In genomic region chr16:59639985-59640384, GRCm38 (mm10) we compare ENCODE assay signal across 10 mouse cellular contexts. TPM values are rescaled to one million over a fixed set of nuclear protein-coding genes. Genes with fewer than 3 reads are reported as not detected.
DNase-seq lines count a peak whose midpoint lies in the region; ATAC-seq and TF ChIP-seq lines count a peak whose summit lies in the region.
"Had no signal": no experiment of that assay in that cellular context is flagged by ENCODE, and none has a peak within 500 bp of the region (broad histone marks: within the 10 kb centered on the region; RNA-seq: fewer than 3 reads in every experiment).

No protein-coding gene starts in this region.

- no peak overlapping the region for H3K27ac ChIP-seq in forebrain, postnatal 0 days (ENCODE audit: low read depth, low read length)
- H3K27ac ChIP-seq in forebrain, embryonic 12.5 days, result no peak overlapping the region
- no peak overlapping the region for H3K27ac ChIP-seq in left cerebral cortex, adult 2 months
- no peak overlapping the region for H3K27ac ChIP-seq in embryonic facial prominence, embryonic 15.5 days (replicated peaks)
- no peak overlapping the region for H3K27ac ChIP-seq in midbrain, embryonic 15.5 days

- H3K9me3 ChIP-seq in forebrain, postnatal 0 days (ENCODE audit: low read length), result no peaks in the 10 kb centered on the region
- H3K9me3 ChIP-seq in forebrain, embryonic 12.5 days, result no peaks in the 10 kb centered on the region
- H3K9me3 ChIP-seq in embryonic facial prominence, embryonic 15.5 days (replicated peaks), result no peaks in the 10 kb centered on the region
- no peaks in the 10 kb centered on the region for H3K9me3 ChIP-seq in midbrain, embryonic 15.5 days
- H3K9me3 ChIP-seq: liver, embryonic 13.5 days; stomach, embryonic 15.5 days had no signal

- H3K4me1 ChIP-seq in forebrain, postnatal 0 days (ENCODE audit: insufficient read depth), result 0 out of 2 replicates have a peak, but pooled peaks cover 2% of the 10 kb centered on the region
- peaks cover 7% of the 10 kb centered on the region for H3K4me1 ChIP-seq in forebrain, embryonic 12.5 days
- no peaks in the 10 kb centered on the region for H3K4me1 ChIP-seq in embryonic facial prominence, embryonic 15.5 days
- peaks cover 7% of the 10 kb centered on the region for H3K4me1 ChIP-seq in midbrain, embryonic 15.5 days

- ATAC-seq in forebrain, postnatal 0 days, result no peak
- ATAC-seq in forebrain, embryonic 12.5 days (ENCODE audit: low FRiP score), result no peak
- ATAC-seq in embryonic facial prominence, embryonic 15.5 days (ENCODE audit: insufficient number of reproducible peaks, low FRiP score, low TSS enrichment, low read depth), result no peak
- no peak for ATAC-seq in midbrain, embryonic 15.5 days (replicated peaks)
- ATAC-seq in granulocyte monocyte progenitor cell, adult 5-6 weeks (replicated peaks; ENCODE audit: poor library complexity, severe bottlenecking), result no peak

- H3K9ac ChIP-seq in forebrain, postnatal 0 days, result no peak overlapping the region; the same call in 1 of the 2 replicates
- H3K9ac ChIP-seq in forebrain, embryonic 12.5 days, result no peak overlapping the region
- H3K9ac ChIP-seq in embryonic facial prominence, embryonic 15.5 days, result no peak overlapping the region
- no peak overlapping the region for H3K9ac ChIP-seq in midbrain, embryonic 15.5 days

- peak overlapping the region; percentile 62; the same call in 1 of the 2 replicates for H3K4me3 ChIP-seq in forebrain, postnatal 0 days (ENCODE audit: low read depth, low read length)
- no peak overlapping the region for H3K4me3 ChIP-seq in forebrain, embryonic 12.5 days (replicated peaks)
- peak overlapping the region; percentile 63 for H3K4me3 ChIP-seq in left cerebral cortex, adult 2 months
- H3K4me3 ChIP-seq in embryonic facial prominence, embryonic 15.5 days (replicated peaks), result no peak overlapping the region
- no peak overlapping the region for H3K4me3 ChIP-seq in midbrain, embryonic 15.5 days

- H3K27me3 ChIP-seq in forebrain, postnatal 0 days (ENCODE audit: insufficient read depth, low read length), result no peaks in the 10 kb centered on the region
- no peaks in the 10 kb centered on the region for H3K27me3 ChIP-seq in forebrain, embryonic 12.5 days
- H3K27me3 ChIP-seq in embryonic facial prominence, embryonic 15.5 days, result no peaks in the 10 kb centered on the region
- no peaks in the 10 kb centered on the region for H3K27me3 ChIP-seq in midbrain, embryonic 15.5 days (replicated peaks)
- H3K27me3 ChIP-seq: liver, embryonic 13.5 days; stomach, embryonic 15.5 days had no signal

- TF ChIP-seq CTCF in forebrain, postnatal 0 days (IDR thresholded peaks at IDR 0.05; ENCODE audit: low read depth), result no peak
- TF ChIP-seq CTCF in left cerebral cortex, adult 2 months (IDR thresholded peaks at IDR 0.05), result no peak

- no peak for DNase-seq in forebrain, postnatal 0 days
- DNase-seq in left cerebral cortex, adult 2 months (ENCODE audit: extremely low spot score in 1 of 2, low spot score in 2 of 2), result no peak
- DNase-seq in left cerebral cortex, postnatal 25 days (ENCODE audit: low spot score in 2 of 2), result no peak
- no peak for DNase-seq in right cerebral cortex, postnatal 36 days (ENCODE audit: low spot score in 2 of 2)
- DNase-seq: liver, embryonic 13.5 days had no signal

- no peaks in the 10 kb centered on the region for H3K36me3 ChIP-seq in forebrain, postnatal 0 days (ENCODE audit: insufficient read depth)
- no peaks in the 10 kb centered on the region for H3K36me3 ChIP-seq in forebrain, embryonic 12.5 days (replicated peaks)
- no peaks in the 10 kb centered on the region for H3K36me3 ChIP-seq in embryonic facial prominence, embryonic 15.5 days
- no peaks in the 10 kb centered on the region for H3K36me3 ChIP-seq in midbrain, embryonic 15.5 days (replicated peaks)
- H3K36me3 ChIP-seq: liver, embryonic 13.5 days; stomach, embryonic 15.5 days had no signal

- intact Hi-C loops in left cerebral cortex, adult 2 months (cut with DNase I), result no loop called here
- intact Hi-C loops in left cerebral cortex, postnatal 25 days (cut with DNase I), result no loop called here

- H3K4me2 ChIP-seq in forebrain, postnatal 0 days (ENCODE audit: low read depth), result peak overlapping the region; percentile 72
- H3K4me2 ChIP-seq in forebrain, embryonic 12.5 days, result no peak overlapping the region
- peak overlapping the region; percentile 62 for H3K4me2 ChIP-seq in embryonic facial prominence, embryonic 15.5 days (replicated peaks)
- peak overlapping the region; percentile 61 for H3K4me2 ChIP-seq in midbrain, embryonic 15.5 days

- 86% methylated on average over 3 of the region's 3 CpGs for WGBS in forebrain, postnatal 0 days
- WGBS in forebrain, embryonic 12.5 days, result 90% methylated on average over 3 of the region's 3 CpGs
- 69% methylated on average over 3 of the region's 3 CpGs for WGBS in embryonic facial prominence, embryonic 15.5 days
- 90% methylated on average over 3 of the region's 3 CpGs for WGBS in midbrain, embryonic 15.5 days

RNA-seq across cellular contexts. Expression of gene Arl6, which starts 0.8 kb away (rescaled TPM):
- total RNA-seq in forebrain, postnatal 0 days (2014; rRNA removed), result 37.3 and 47.7 TPM in 2 replicates
- 64.6 and 65.3 TPM in 2 replicates for polyA plus RNA-seq in forebrain, postnatal 0 days (2015; fragmentation: Nextera tagmentation; extraction: Ambion mirVana)
- polyA plus RNA-seq in forebrain, embryonic 12.5 days (2016; fragmentation: Nextera tagmentation; extraction: Ambion mirVana), result 49.1 and 50.9 TPM in 2 replicates
- 10 to 100 TPM; 31.0 to 33.2 TPM for total RNA-seq in left cerebral cortex, adult 2 months (2021)
- 10 to 100 TPM; 29.6 to 32.1 TPM for total RNA-seq in left cerebral cortex, postnatal 25 days (2021)
- 34.0 and 34.8 TPM in 2 replicates for polyA plus RNA-seq in embryonic facial prominence, embryonic 15.5 days (2015; fragmentation: Nextera tagmentation; extraction: Ambion mirVana)
- 48.8 and 51.2 TPM in 2 replicates for polyA plus RNA-seq in midbrain, embryonic 15.5 days (2015; fragmentation: Nextera tagmentation; extraction: Ambion mirVana)
- total RNA-seq in granulocyte monocyte progenitor cell, adult 5-6 weeks (2014; fragmentation: Nextera tagmentation), result 3.4 TPM in 2 replicates
- 3.7 and 11.4 TPM in 2 replicates for total RNA-seq in granulocyte monocyte progenitor cell, adult 5-6 weeks (2017)

RNA-seq across cellular contexts. Expression of gene Crybg3, which starts 39.2 kb away (rescaled TPM):
- total RNA-seq in forebrain, postnatal 0 days (2014; rRNA removed), result 4.3 and 4.7 TPM in 2 replicates
- 0.88 and 0.92 TPM in 2 replicates for polyA plus RNA-seq in forebrain, postnatal 0 days (2015; fragmentation: Nextera tagmentation; extraction: Ambion mirVana)
- polyA plus RNA-seq in forebrain, embryonic 12.5 days (2016; fragmentation: Nextera tagmentation; extraction: Ambion mirVana), result 4.6 and 4.9 TPM in 2 replicates
- total RNA-seq in left cerebral cortex, adult 2 months (2021), result 1 to 10 TPM; 4.9 TPM
- total RNA-seq in left cerebral cortex, postnatal 25 days (2021), result 1 to 10 TPM; 5.9 to 6.2 TPM
- 11.4 and 12.7 TPM in 2 replicates for polyA plus RNA-seq in embryonic facial prominence, embryonic 15.5 days (2015; fragmentation: Nextera tagmentation; extraction: Ambion mirVana)
- polyA plus RNA-seq in midbrain, embryonic 15.5 days (2015; fragmentation: Nextera tagmentation; extraction: Ambion mirVana), result 2.5 and 3.0 TPM in 2 replicates
- total RNA-seq in granulocyte monocyte progenitor cell, adult 5-6 weeks (2014; fragmentation: Nextera tagmentation), result 13.9 and 23.3 TPM in 2 replicates
- total RNA-seq in granulocyte monocyte progenitor cell, adult 5-6 weeks (2017), result 17.3 and 27.0 TPM in 2 replicates

Comparison
In these comparisons a context has a peak if more than half of its experiments do, and no peak if none do; other contexts are left out.
1. H3K4me3 ChIP-seq: peak in forebrain, postnatal 0 days (single experiment) and left cerebral cortex, adult 2 months (single experiment); none in forebrain, embryonic 12.5 days (single experiment), embryonic facial prominence, embryonic 15.5 days (single experiment) and midbrain, embryonic 15.5 days (single experiment).